Mouse (Mus musculus): ENCODE results near the gene Foxd2.

DNA sequence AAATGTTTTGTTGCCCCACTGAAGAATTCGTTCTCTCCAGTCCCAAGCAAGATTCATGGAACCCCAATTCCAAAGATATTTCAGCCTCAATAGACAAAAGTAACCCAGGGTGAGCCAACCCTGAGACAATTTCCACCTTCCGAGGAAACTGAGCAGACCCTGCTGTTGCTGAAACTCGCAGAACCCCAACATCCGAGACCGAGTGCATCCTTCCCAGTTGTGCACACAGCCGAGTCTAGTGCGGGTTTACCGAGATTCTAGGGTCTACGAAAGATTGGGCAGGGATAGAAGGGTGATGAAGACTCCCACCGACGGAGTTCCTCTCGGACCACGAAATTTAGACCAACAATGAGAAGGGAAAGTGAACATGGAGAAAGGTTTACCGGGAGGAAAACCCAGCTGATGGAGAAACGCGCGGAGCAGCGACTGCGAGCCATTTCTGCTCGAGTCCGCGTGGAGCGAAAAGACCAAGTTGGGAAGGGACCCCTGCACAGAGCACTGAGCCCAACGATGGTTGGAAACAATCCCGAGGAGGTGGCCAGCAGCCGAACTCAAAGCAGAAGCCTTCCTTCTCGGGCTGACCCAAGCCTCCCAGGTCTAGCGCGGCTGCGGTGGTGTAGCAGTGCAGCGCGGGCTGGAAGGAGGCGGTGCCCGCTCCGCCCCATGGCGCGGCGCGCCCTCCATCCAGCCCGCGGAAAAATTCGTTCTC is 6.9 kb downstream of the Foxd2 start:
- TF ChIP-seq CTCF (IDR thresholded peaks at IDR 0.05; ENCODE audit: control insufficient read depth, insufficient read depth, low read length) (no peak), POLR2A (IDR thresholded peaks at IDR 0.05; ENCODE audit: borderline replicate concordance, control insufficient read depth, low read depth, low read length) (no peak)

Data from bone marrow, adult 2 months (tissue).